Mouse (Mus musculus) neural tube, embryonic 13.5 days (tissue): ENCODE measurements around the gene H2afv. TPM values are rescaled to one million over a fixed set of nuclear protein-coding genes. Genes with fewer than 3 reads are reported as not detected.
"Not testable (repeated sequence)": the region's sequence is repeated elsewhere in the genome, so short reads cannot be mapped to it uniquely, and the experiment has no call there.

Experiments used
- ATAC-seq: fragments of 200-750 bp; cut with Nextera tagmentation; 2 replicates; pipeline ENCODE4 v1.8.0; 2017; ENCODE audit warnings: low read depth, mild to moderate bottlenecking, moderate TSS enrichment, moderate library complexity
- H3K27ac ChIP-seq: fragments of 300-500 bp; sonication (generic); replicated peaks from 2 replicates; pipeline ENCODE4 v1.5.1; 2015; ENCODE audit warnings: moderate library complexity, mild to moderate bottlenecking, inconsistent platforms
- H3K27me3 ChIP-seq: fragments of 300-500 bp; sonication (generic); 2 replicates; pipeline ENCODE4 v1.6.1; 2015; ENCODE audit warnings: mild to moderate bottlenecking, inconsistent platforms
- H3K36me3 ChIP-seq: fragments of 300-500 bp; sonication (generic); 2 replicates; pipeline ENCODE4 v1.6.1; 2015; ENCODE audit warnings: mild to moderate bottlenecking, inconsistent platforms
- H3K4me1 ChIP-seq: fragments of 300-500 bp; sonication (generic); replicated peaks from 2 replicates; pipeline ENCODE4 v1.6.1; 2015; ENCODE audit warnings: inconsistent platforms
- H3K4me2 ChIP-seq: fragments of 300-500 bp; sonication (generic); 2 replicates; pipeline ENCODE4 v1.6.1; 2015; ENCODE audit warnings: inconsistent platforms, mild to moderate bottlenecking, moderate library complexity
- H3K4me3 ChIP-seq: fragments of 300-500 bp; sonication (generic); 2 replicates; pipeline ENCODE4 v1.5.1; 2015; ENCODE audit warnings: mild to moderate bottlenecking, inconsistent platforms
- H3K9ac ChIP-seq: fragments of 300-500 bp; sonication (generic); 2 replicates; pipeline ENCODE4 v1.6.1; 2015; ENCODE audit warnings: moderate library complexity, mild to moderate bottlenecking, inconsistent platforms
- H3K9me3 ChIP-seq: fragments of 300-500 bp; sonication (generic); 2 replicates; pipeline ENCODE4 v1.6.1; 2016; ENCODE audit warnings: inconsistent platforms
- WGBS: fragments of 180-500 bp; shearing (Covaris S2); methylation state at CpG from one replicate; pipeline ENCODE4 v1.1.7; 2015; 5-methylcytosine and 5-hydroxymethylcytosine counted together
- polyA plus RNA-seq: library from polyadenylated mRNA; unstranded; fragments of >200 nt; fragmentation: Nextera tagmentation; extraction: Ambion mirVana; gene quantifications from 2 replicates; pipeline ENCODE4 v1.2.1, GENCODE M21; 2015

H2afv gene
- polyA plus RNA-seq, 1 experiment from 2014 or later: 342 TPM

DNA sequence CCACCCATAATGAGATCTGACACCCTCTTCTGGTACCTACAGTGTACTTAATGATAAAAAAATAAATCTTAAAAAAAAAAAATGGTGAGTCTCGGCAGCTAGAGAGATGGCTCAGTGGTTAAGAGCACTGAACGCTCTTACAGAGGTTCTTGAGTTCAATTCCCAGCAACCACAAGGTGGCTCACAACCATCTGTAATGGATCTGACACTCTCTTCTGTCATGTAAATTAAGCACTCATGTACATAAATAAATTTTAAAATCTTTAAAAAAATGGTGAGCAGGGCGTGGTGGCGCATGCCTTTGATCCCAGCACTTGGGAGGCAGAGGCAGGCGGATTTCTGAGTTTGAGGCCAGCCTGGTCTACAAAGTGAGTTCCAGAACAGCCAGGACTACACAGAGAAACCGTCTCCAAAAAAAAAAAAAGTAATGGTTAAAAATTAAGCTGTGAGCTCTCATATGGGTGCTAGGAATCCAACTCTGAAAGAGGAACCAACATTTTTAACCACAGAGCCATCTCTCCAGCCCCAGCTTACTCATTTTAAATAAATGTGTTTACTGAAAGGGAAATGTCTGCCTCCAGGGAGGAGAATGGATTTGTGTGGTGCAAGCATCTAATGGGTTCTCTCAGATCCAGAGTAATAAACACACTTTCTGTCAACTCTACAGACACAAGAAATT is 19.1 kb upstream of the H2afv start:
- H3K4me2 ChIP-seq: no peak overlapping the region
- peaks cover 37% of the 10 kb centered on the region for H3K36me3 ChIP-seq
- H3K9me3 ChIP-seq: no peaks in the 10 kb centered on the region
- H3K4me1 ChIP-seq: peaks cover 8% of the 10 kb centered on the region
- H3K27ac ChIP-seq: no peak overlapping the region
- no peak for ATAC-seq
- 94% methylated on average over 6 of the region's 6 CpGs for WGBS
- no peaks in the 10 kb centered on the region for H3K27me3 ChIP-seq
- no peak overlapping the region for H3K4me3 ChIP-seq
- no peak overlapping the region for H3K9ac ChIP-seq

DNA sequence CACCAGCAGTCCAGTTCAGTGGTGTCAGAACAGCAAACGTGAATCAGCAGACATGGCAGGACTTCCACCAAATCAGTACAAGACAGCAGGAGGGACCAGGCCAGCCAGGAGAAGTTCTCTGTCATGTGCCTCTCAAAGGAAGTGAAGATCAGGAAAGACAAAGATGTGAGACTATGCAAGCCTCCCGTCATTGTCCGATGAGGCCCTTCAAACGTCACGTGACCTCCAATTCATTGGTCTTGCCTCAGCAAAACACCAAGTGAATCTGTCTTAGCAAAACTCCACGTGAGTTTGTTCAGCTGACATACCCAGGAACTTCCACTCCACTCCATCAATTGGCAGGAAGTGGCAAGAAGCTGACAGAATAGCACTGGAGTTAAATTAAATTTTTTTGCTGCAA is 11.8 kb upstream of the H2afv start:
- Histone ChIP-seq H3K4me1 (no peaks in the 10 kb centered on the region), H3K4me2 (no peak overlapping the region), H3K27ac (no peak overlapping the region), H3K27me3 (no peaks in the 10 kb centered on the region), H3K4me3 (no peak overlapping the region), H3K9ac (no peak overlapping the region), H3K36me3 (no peaks in the 10 kb centered on the region), H3K9me3 (no peaks in the 10 kb centered on the region)
- ATAC-seq: no peak
- WGBS: 83% methylated on average over 6 of the region's 6 CpGs

DNA sequence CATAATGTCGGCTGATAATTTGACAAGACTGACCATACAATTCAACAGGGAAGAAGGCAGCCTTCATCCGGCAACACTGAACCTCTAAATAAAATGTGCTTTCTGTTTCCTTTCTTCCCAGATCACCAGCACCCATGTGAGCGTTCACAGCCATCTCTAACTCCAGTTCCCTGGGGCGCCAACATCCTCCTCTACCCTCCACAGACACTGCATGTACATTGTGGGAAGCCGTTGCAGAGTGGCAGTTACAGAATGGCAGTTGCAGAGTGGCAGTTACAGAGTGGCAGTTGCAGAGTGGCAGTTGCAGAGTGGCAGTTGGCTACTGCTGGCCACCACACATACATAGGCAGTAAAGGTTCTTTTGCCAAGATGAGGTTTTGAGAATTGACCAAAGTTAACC is 3.9 kb upstream of the H2afv start:
- H3K4me3 ChIP-seq, H3K9me3 ChIP-seq, H3K27ac ChIP-seq, ATAC-seq, H3K9ac ChIP-seq, H3K36me3 ChIP-seq, H3K27me3 ChIP-seq, H3K4me2 ChIP-seq: not testable (repeated sequence)
- peaks cover 10% of the 10 kb centered on the region for H3K4me1 ChIP-seq
- 91% methylated on average over 5 of the region's 5 CpGs for WGBS

DNA sequence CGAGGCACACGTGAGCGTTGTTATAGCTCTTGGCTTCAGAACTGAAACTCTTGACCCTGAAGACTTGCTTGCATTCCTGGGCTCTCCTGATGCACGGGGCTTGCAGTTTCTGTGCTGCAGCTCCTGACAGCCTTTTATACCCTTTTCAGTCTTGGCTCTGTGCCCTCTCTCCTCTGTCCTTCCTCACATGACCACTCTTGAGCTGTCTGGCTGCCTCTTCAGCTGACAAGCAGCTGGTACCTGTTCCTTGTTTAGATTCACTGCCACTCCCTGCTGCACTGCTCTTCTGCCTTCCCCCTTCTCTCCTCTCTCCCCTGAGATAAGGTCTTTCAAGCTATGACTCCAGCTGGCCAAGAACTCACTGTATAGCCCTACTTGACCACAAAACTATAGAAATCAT is 3.2 kb upstream of the H2afv start:
- Histone ChIP-seq H3K4me2 (no peak overlapping the region), H3K4me3 (no peak overlapping the region), H3K4me1 (peaks cover 17% of the 10 kb centered on the region), H3K9me3 (no peaks in the 10 kb centered on the region), H3K27me3 (no peaks in the 10 kb centered on the region), H3K27ac (no peak overlapping the region), H3K9ac (no peak overlapping the region), H3K36me3 (no peaks in the 10 kb centered on the region)
- no peak for ATAC-seq
- WGBS: 92% methylated on average over 4 of the region's 4 CpGs

DNA sequence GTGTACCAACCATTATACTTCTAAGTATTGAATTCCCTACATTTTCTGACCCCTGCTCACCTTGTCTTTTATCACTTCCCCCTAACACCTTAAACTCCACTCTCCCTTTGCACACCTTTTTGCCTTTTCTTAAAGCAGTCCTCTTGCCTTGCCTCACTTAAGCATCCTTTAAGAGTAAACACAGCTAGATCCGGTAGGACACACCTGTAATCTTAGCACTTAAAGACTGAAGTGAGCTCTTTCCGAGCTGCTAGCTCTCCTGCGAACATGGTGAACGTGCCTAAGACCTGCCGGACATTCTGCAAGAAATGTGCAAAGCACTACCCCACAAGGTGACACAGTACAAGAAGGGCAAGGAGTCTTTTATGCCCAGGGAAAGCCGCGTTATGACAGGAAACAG is 1.7 kb upstream of the H2afv start:
- Histone ChIP-seq H3K27me3 (no peaks in the 10 kb centered on the region), H3K4me1 (peaks cover 18% of the 10 kb centered on the region), H3K4me2 (no peak overlapping the region), H3K9me3 (no peaks in the 10 kb centered on the region), H3K27ac (no peak overlapping the region), H3K4me3 (no peak overlapping the region), H3K9ac (no peak overlapping the region), H3K36me3 (peaks cover 6% of the 10 kb centered on the region; the same call in 1 of the 2 replicates)
- ATAC-seq: no peak
- WGBS: 92% methylated on average over 7 of the region's 7 CpGs

DNA sequence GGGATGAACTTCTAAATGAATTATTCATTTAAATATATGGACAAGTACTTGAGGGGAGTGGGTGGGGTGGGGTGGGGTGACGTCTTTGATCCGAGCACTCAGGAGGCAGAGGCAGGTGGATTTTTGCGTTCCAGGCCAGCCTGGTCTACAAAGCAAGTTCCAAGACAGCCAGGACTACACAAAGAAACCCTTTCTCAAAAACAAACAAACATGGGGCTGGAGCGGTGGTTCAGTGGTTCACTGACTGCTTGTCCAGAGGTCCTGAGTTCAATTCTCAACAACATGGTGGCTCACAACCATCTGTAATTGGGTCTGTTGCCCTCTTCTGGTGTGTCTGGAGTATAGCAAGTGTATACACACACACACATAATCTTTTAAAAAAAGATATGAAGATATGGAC is 1.2 kb upstream of the H2afv start:
- no peak overlapping the region for H3K4me3 ChIP-seq
- no peaks in the 10 kb centered on the region for H3K27me3 ChIP-seq
- no peaks in the 10 kb centered on the region for H3K9me3 ChIP-seq
- H3K36me3 ChIP-seq: peaks cover 7% of the 10 kb centered on the region; the same call in 1 of the 2 replicates
- WGBS: 77% methylated on average over 4 of the region's 4 CpGs
- H3K27ac ChIP-seq: no peak overlapping the region
- no peak overlapping the region for H3K4me2 ChIP-seq
- H3K4me1 ChIP-seq: peaks cover 18% of the 10 kb centered on the region
- no peak for ATAC-seq
- no peak overlapping the region for H3K9ac ChIP-seq

DNA sequence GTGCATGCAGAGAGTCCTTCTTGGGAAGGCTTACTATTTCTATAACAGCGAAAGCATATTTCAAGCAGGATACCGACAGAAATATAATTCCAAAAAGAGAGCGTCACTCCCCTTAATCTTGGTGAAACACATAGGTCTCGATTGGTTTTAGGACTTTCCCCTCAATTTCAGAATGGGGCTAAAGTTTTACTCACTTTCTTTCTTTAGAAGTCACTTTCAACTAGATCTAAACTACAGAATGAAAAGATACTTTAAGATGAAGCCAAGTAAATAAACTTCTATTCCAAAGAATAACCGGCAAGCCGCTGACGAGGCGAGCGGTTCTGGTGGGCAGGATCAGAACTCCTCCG is 541 bp downstream of the H2afv start:
- Histone ChIP-seq H3K27ac (peak overlapping the region; percentile 95), H3K36me3 (peaks cover 10% of the 10 kb centered on the region), H3K27me3 (no peaks in the 10 kb centered on the region), H3K4me2 (peak overlapping the region; percentile 78), H3K9ac (peak overlapping the region; percentile 85), H3K9me3 (no peaks in the 10 kb centered on the region), H3K4me1 (peaks cover 18% of the 10 kb centered on the region), H3K4me3 (peak overlapping the region; percentile 80)
- under 1% methylated on average over 10 of the region's 10 CpGs for WGBS
- no peak for ATAC-seq

DNA sequence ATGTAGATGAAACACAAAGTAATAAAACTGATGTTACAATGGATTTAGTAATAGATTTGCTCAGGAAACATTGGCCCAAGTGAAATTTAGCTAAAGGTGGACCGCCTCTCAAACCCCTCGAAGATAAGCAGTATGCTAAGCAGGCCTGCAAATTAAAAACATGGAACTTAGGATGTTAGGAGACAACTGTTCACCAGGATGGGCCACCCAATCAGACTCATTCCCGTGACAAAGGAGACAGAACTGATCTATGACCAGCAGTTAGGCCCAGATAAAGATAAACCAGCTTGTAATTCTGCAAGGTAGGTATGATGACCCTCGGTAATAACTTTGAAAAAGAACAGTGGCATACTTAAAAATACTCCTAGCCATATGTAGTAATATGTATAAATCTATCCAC is 1.1 kb downstream of the H2afv start:
- no peaks in the 10 kb centered on the region for H3K27me3 ChIP-seq
- H3K4me3 ChIP-seq: peak overlapping the region; percentile 80
- 52% methylated on average over 4 of the region's 4 CpGs for WGBS
- no peak overlapping the region for H3K27ac ChIP-seq
- peaks cover 16% of the 10 kb centered on the region for H3K36me3 ChIP-seq
- peaks cover 18% of the 10 kb centered on the region for H3K4me1 ChIP-seq
- ATAC-seq: no peak
- H3K9me3 ChIP-seq: no peaks in the 10 kb centered on the region
- peak overlapping the region; percentile 78 for H3K4me2 ChIP-seq
- peak overlapping the region; percentile 85 for H3K9ac ChIP-seq

DNA sequence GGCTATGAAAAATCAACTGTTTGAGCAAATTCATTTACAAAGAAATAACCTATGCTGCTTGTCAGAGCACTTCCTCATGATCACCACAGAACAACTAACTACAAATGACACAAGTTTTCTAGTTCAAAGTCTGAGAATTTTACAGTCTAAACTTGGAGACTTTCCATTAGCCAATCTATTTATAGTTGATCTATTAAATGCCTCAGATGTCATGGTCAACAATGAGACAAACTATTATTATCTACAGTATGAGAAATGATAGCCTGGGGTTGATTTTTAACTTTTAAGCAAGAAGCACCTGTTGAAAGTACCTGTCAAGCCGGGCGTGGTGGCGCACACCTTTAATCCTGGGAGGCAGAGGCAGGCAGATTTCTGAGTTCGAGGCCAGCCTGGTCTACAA is 1.7 kb downstream of the H2afv start:
- Histone ChIP-seq H3K4me1 (peaks cover 18% of the 10 kb centered on the region), H3K4me2 (peak overlapping the region; percentile 78; the same call in 1 of the 2 replicates), H3K27me3 (no peaks in the 10 kb centered on the region), H3K27ac (no peak overlapping the region), H3K9ac (no peak overlapping the region), H3K4me3 (no peak overlapping the region), H3K36me3 (peaks cover 21% of the 10 kb centered on the region), H3K9me3 (no peaks in the 10 kb centered on the region)
- 94% methylated on average over 4 of the region's 4 CpGs for WGBS
- no peak for ATAC-seq

DNA sequence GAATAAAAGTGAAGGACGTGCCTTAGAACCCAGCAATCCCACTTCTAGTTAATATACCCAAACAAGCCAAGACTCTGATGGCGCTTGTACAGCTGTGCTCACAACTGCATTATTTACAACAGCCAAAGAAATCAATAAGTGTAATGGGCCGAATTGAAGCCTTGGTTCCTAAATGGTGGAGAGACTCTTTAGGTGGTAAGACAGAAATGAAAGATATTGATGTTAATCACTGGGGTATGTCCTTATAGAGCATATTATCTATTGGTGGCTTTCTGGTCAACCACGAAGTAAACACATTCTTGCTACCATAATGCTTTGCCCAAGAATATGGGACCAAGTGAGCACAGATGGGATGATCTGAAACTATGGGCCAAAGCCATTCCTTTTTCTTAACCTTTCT is 4.1 kb downstream of the H2afv start:
- H3K27ac ChIP-seq: no peak overlapping the region
- WGBS: 88% methylated on average over 4 of the region's 4 CpGs
- no peaks in the 10 kb centered on the region for H3K27me3 ChIP-seq

DNA sequence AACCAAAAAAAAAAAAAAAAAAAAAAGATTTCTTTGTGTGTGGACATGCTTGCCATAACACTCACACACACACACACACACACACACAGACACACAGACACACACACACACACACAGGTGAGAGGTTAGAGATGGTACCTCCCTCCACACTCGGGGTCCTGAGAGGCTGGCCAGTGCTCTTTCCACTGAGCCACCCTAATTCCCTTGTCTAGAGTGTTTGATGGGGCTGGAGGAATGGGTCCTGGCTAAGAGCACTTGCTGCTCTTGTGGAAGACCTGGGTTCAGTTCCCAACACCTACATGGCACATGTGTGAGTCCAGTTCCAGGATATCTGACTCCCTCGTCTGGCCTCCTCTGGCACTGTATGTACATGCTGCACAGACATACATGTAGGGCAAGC is 6.6 kb downstream of the H2afv start:
- no peak for ATAC-seq
- Histone ChIP-seq H3K9ac (no peak overlapping the region), H3K27ac (no peak overlapping the region), H3K36me3 (peaks cover 63% of the 10 kb centered on the region), H3K4me2 (no peak overlapping the region), H3K4me1 (peaks cover 3% of the 10 kb centered on the region; the same call in 1 of the 2 replicates), H3K9me3 (no peaks in the 10 kb centered on the region), H3K4me3 (no peak overlapping the region), H3K27me3 (no peaks in the 10 kb centered on the region)
- WGBS: 91% methylated on average over 2 of the region's 2 CpGs

More for the DNA sequence above, 4.1 kb downstream of the H2afv start:
- Histone ChIP-seq H3K4me1 (peaks cover 17% of the 10 kb centered on the region), H3K9me3 (no peaks in the 10 kb centered on the region), H3K9ac (no peak overlapping the region), H3K4me2 (no peak overlapping the region), H3K4me3 (no peak overlapping the region), H3K36me3 (peaks cover 41% of the 10 kb centered on the region)
- ATAC-seq: no peak

DNA sequence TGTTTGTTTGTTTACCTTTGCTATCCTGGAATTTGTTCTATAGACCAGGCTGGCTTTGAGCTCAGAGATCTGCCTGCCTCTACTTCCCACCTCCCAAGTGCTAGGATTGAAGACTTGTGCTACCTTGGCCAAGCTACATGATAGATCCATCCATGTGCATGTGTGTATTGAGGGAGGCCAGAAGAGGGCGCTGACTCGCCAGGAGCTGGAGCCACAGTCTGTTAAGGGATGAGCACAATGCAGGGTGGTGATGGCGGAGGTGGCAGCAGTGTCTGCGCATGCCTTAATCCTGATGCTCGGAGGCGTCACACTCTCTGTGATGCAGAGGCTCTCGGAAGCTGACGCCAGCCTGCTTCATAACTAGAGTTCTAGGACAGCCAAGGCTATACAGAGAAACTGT is 7.8 kb downstream of the H2afv start:
- H3K27me3 ChIP-seq: no peaks in the 10 kb centered on the region
- no peaks in the 10 kb centered on the region for H3K9me3 ChIP-seq
- no peak overlapping the region for H3K27ac ChIP-seq
- no peaks in the 10 kb centered on the region for H3K4me1 ChIP-seq
- WGBS: 70% methylated on average over 8 of the region's 8 CpGs
- H3K9ac ChIP-seq: no peak overlapping the region
- ATAC-seq: no peak
- no peak overlapping the region for H3K4me3 ChIP-seq
- peaks cover 74% of the 10 kb centered on the region for H3K36me3 ChIP-seq
- no peak overlapping the region for H3K4me2 ChIP-seq

DNA sequence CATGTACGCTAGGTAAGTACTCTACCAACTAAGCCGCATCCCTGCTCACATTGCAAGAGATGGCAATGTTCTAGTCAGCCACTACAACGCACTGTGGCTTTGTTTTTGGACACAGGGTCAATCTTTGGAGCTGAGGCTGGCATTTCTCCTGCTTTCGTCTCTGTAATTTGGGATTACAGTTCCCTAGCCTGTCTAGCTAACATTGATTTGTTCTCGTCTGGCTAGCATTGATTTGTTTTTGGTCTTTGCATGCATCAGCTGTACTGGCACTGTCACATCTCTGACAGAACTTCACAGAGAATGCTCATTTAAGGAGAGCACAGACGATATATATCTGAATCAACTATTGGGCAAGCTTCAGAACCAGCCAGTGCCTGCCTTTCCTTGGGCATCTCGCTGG is 14.1 kb downstream of the H2afv start:
- WGBS: 94% methylated on average over 7 of the region's 7 CpGs
- no peak for ATAC-seq
- Histone ChIP-seq H3K4me1 (no peaks in the 10 kb centered on the region), H3K27me3 (no peaks in the 10 kb centered on the region), H3K36me3 (peaks cover 93% of the 10 kb centered on the region), H3K9ac (no peak overlapping the region), H3K27ac (no peak overlapping the region), H3K9me3 (no peaks in the 10 kb centered on the region), H3K4me2 (no peak overlapping the region), H3K4me3 (no peak overlapping the region)
